Mouse (Mus musculus): ENCODE results near the gene Ethe1. TPM values are rescaled to one million over a fixed set of nuclear protein-coding genes. Genes with fewer than 3 reads are reported as not detected.

Ethe1 gene
- polyA plus RNA-seq, 1 experiment from 2014 or later = 43.7 TPM

GRCm38 (mm10) chr7:24653681-24654080, 66.3 kb downstream of the Ethe1 start:
- Histone ChIP-seq H3K27me3 (ENCODE audit: insufficient read depth, low read length) (no peaks in the 10 kb centered on the region), H3K9ac (ENCODE audit: low read depth, low read length) (no peak overlapping the region), H3K9me3 (replicated peaks; ENCODE audit: low read length) (no peaks in the 10 kb centered on the region), H3K4me2 (ENCODE audit: low read length) (no peak overlapping the region), H3K36me3 (ENCODE audit: insufficient read depth, low read length) (no peaks in the 10 kb centered on the region), H3K4me3 (replicated peaks; ENCODE audit: low read depth, low read length) (no peak overlapping the region), H3K4me1 (replicated peaks; ENCODE audit: insufficient read depth, low read length) (no peaks in the 10 kb centered on the region), H3K27ac (no peak overlapping the region)
- ATAC-seq (replicated peaks; ENCODE audit: low FRiP score, low read depth) = 0 out of 2 replicates have a peak, but pooled peaks have one; percentile 13
- TF ChIP-seq CTCF (IDR thresholded peaks at IDR 0.05; ENCODE audit: low read depth) = peak; percentile 87
- peak; percentile 57 for DNase-seq (ENCODE audit: low spot score)
- WGBS = 22% methylated on average over 7 of the region's 7 CpGs

Other genes with a start within 250 kb of the Ethe1 start
- not detected in 2 replicates for gene Lypd5, start 238.3 kb upstream of the Ethe1 start, polyA plus RNA-seq (2015; fragmentation: Nextera tagmentation; extraction: Ambion mirVana)
- gene Kcnn4, start 217.3 kb upstream of the Ethe1 start, polyA plus RNA-seq (2015; fragmentation: Nextera tagmentation; extraction: Ambion mirVana) = 8.0 and 9.6 TPM in 2 replicates
- 20.6 and 20.8 TPM in 2 replicates for gene Smg9, start 187.9 kb upstream of the Ethe1 start, polyA plus RNA-seq (2015; fragmentation: Nextera tagmentation; extraction: Ambion mirVana)
- not detected in 2 replicates for gene Irgc1, start 135.2 kb upstream of the Ethe1 start, polyA plus RNA-seq (2015; fragmentation: Nextera tagmentation; extraction: Ambion mirVana)
- 11.5 and 15.9 TPM in 2 replicates for gene Plaur, start 125.1 kb upstream of the Ethe1 start, polyA plus RNA-seq (2015; fragmentation: Nextera tagmentation; extraction: Ambion mirVana)
- gene Cadm4, start 105.5 kb upstream of the Ethe1 start, polyA plus RNA-seq (2015; fragmentation: Nextera tagmentation; extraction: Ambion mirVana) = 7.1 and 8.2 TPM in 2 replicates
- 40.2 and 41.4 TPM in 2 replicates for gene Zfp428, start 80.5 kb upstream of the Ethe1 start, polyA plus RNA-seq (2015; fragmentation: Nextera tagmentation; extraction: Ambion mirVana)
- 0.06 and 0.12 TPM in 2 replicates for gene AC161166.1, start 75.1 kb upstream of the Ethe1 start, polyA plus RNA-seq (2015; fragmentation: Nextera tagmentation; extraction: Ambion mirVana)
- gene Irgq, start 56.9 kb upstream of the Ethe1 start, polyA plus RNA-seq (2015; fragmentation: Nextera tagmentation; extraction: Ambion mirVana) = 5.4 and 6.0 TPM in 2 replicates
- gene Pinlyp, start 41.4 kb upstream of the Ethe1 start, polyA plus RNA-seq (2015; fragmentation: Nextera tagmentation; extraction: Ambion mirVana) = 0.50 and 0.55 TPM in 2 replicates
- 58.4 and 63.6 TPM in 2 replicates for gene Xrcc1, start 41.3 kb upstream of the Ethe1 start, polyA plus RNA-seq (2015; fragmentation: Nextera tagmentation; extraction: Ambion mirVana)
- 4.0 and 4.3 TPM in 2 replicates for gene Zfp575, start 98 bp downstream of the Ethe1 start, polyA plus RNA-seq (2015; fragmentation: Nextera tagmentation; extraction: Ambion mirVana)
- 0.11 and 0.20 TPM in 2 replicates for gene Phldb3, start 23.2 kb downstream of the Ethe1 start, polyA plus RNA-seq (2015; fragmentation: Nextera tagmentation; extraction: Ambion mirVana)
- gene Lypd3, start 49.0 kb downstream of the Ethe1 start, polyA plus RNA-seq (2015; fragmentation: Nextera tagmentation; extraction: Ambion mirVana) = 0.68 and 0.88 TPM in 2 replicates
- not detected in 2 replicates for gene Tex101, start 89.1 kb downstream of the Ethe1 start, polyA plus RNA-seq (2015; fragmentation: Nextera tagmentation; extraction: Ambion mirVana)
- gene BC049730, start 121.7 kb downstream of the Ethe1 start, polyA plus RNA-seq (2015; fragmentation: Nextera tagmentation; extraction: Ambion mirVana) = not detected in 2 replicates
- gene Gm4763, start 139.4 kb downstream of the Ethe1 start, polyA plus RNA-seq (2015; fragmentation: Nextera tagmentation; extraction: Ambion mirVana) = not detected in 2 replicates
- 0.05 and 0.36 TPM in 2 replicates for gene Cd177, start 172.8 kb downstream of the Ethe1 start, polyA plus RNA-seq (2015; fragmentation: Nextera tagmentation; extraction: Ambion mirVana)
- 0.11 and 0.22 TPM in 2 replicates for gene Ceacam10, start 189.7 kb downstream of the Ethe1 start, polyA plus RNA-seq (2015; fragmentation: Nextera tagmentation; extraction: Ambion mirVana)

Measured in kidney, postnatal 0 days (tissue).